Mouse (Mus musculus): ENCODE results near the gene Pawr. TPM values are rescaled to one million over a fixed set of nuclear protein-coding genes. Genes with fewer than 3 reads are reported as not detected.
A peak's percentile ranks its signal among the peaks of the same experiment; 100 is the strongest.

The Pawr gene
- polyA plus RNA-seq, 1 experiment from 2014 or later = 2.3 TPM

- Histone ChIP-seq H3K4me3 (ENCODE audit: low read length) (no peak overlapping the region), H3K4me1 (ENCODE audit: control insufficient read depth, insufficient read depth, low read depth, low read length) (no peaks in the 10 kb centered on the region), H3K36me3 (ENCODE audit: control insufficient read depth, insufficient read depth, low read length) (no peaks in the 10 kb centered on the region), H3K27me3 (replicated peaks; ENCODE audit: control insufficient read depth, insufficient read depth, low read length) (no peaks in the 10 kb centered on the region), H3K4me2 (ENCODE audit: low read length) (no peak overlapping the region), H3K27ac (ENCODE audit: low read depth, low read length) (no peak overlapping the region), H3K9ac (ENCODE audit: low read depth, low read length) (no peak overlapping the region), H3K9me3 (ENCODE audit: control insufficient read depth, low read length) (no peaks in the 10 kb centered on the region)
- 86% methylated on average over 12 of the region's 12 CpGs for WGBS
- no peak for ATAC-seq
These were observed 40.0 kb upstream of the Pawr start for GRCm38 (mm10) chr10:108291688-108292471.

GRCm38 (mm10) chr10:108292651-108293050 lies 39.3 kb upstream of the Pawr start:
- no peak overlapping the region for H3K4me3 ChIP-seq (ENCODE audit: low read length)
- H3K9ac ChIP-seq (ENCODE audit: low read depth, low read length) = no peak overlapping the region
- H3K27me3 ChIP-seq (replicated peaks; ENCODE audit: control insufficient read depth, insufficient read depth, low read length) = no peaks in the 10 kb centered on the region
- H3K4me1 ChIP-seq (ENCODE audit: control insufficient read depth, insufficient read depth, low read depth, low read length) = no peaks in the 10 kb centered on the region
- no peak overlapping the region for H3K4me2 ChIP-seq (ENCODE audit: low read length)
- 90% methylated on average over 4 of the region's 4 CpGs for WGBS
- no peaks in the 10 kb centered on the region for H3K36me3 ChIP-seq (ENCODE audit: control insufficient read depth, insufficient read depth, low read length)
- no peak for ATAC-seq
- H3K27ac ChIP-seq (ENCODE audit: low read depth, low read length) = no peak overlapping the region
- H3K9me3 ChIP-seq (ENCODE audit: control insufficient read depth, low read length) = no peaks in the 10 kb centered on the region

DNA sequence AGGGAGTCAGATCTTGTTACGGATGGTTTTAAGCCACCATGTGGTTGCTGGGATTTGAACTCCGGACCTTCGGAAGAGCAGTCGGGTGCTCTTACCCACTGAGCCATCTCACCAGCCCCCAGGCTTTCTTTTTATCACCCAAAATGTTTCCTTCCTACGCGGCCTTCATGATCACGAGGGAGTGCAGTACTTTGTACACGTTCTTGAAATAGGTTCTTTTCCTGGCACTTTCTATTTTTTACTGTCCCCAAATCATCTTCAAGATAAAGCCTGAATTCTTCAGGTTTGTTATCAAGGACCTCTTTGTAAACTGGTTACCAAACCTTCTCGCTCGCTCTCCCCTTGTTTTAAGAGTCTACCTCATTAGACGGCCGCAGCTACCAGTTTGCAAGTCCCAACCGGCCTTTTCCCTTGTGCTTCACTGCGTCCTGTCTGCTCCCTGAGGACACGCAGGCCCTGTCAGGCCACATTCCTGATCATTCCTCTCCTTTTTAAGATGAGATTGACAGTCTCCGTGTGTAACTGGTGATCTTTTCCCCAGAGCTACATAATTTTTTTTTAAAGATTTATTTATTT lies 38.2 kb upstream of the Pawr start:
- Histone ChIP-seq H3K4me3 (ENCODE audit: low read length) (no peak overlapping the region), H3K36me3 (ENCODE audit: control insufficient read depth, insufficient read depth, low read length) (no peaks in the 10 kb centered on the region), H3K4me1 (ENCODE audit: control insufficient read depth, insufficient read depth, low read depth, low read length) (no peaks in the 10 kb centered on the region), H3K4me2 (ENCODE audit: low read length) (no peak overlapping the region), H3K27me3 (replicated peaks; ENCODE audit: control insufficient read depth, insufficient read depth, low read length) (no peaks in the 10 kb centered on the region), H3K9ac (ENCODE audit: low read depth, low read length) (no peak overlapping the region), H3K9me3 (ENCODE audit: control insufficient read depth, low read length) (no peaks in the 10 kb centered on the region), H3K27ac (ENCODE audit: low read depth, low read length) (no peak overlapping the region)
- ATAC-seq = no peak
- 92% methylated on average over 16 of the region's 16 CpGs for WGBS

DNA sequence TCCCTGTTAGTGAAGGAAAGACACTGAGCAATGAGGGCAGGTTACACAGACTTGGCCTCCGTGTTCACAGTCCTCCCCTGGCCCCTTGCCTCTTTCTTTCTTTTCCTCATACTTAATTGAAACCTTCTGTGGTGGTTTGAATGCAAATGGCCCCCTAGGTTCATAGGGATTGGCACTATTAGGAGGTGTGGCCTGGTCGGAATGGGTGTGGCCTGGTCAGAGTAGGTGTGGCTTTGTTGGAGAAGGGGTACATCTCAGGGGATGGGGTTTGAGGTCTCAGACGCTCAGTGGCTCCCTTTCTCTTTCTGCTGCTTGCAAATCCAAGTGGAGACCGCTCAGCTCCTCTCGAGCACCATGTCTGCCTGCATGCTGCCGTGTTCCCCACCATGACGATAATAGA lies 37.2 kb upstream of the Pawr start:
- H3K27ac ChIP-seq (ENCODE audit: low read depth, low read length) = no peak overlapping the region
- no peaks in the 10 kb centered on the region for H3K27me3 ChIP-seq (replicated peaks; ENCODE audit: control insufficient read depth, insufficient read depth, low read length)
- 80% methylated on average over 7 of the region's 7 CpGs for whole genome bisulfite sequencing
- no peaks in the 10 kb centered on the region for H3K9me3 ChIP-seq (ENCODE audit: control insufficient read depth, low read length)
- no peaks in the 10 kb centered on the region for H3K36me3 ChIP-seq (ENCODE audit: control insufficient read depth, insufficient read depth, low read length)
- H3K4me3 ChIP-seq (ENCODE audit: low read length) = no peak overlapping the region
- no peaks in the 10 kb centered on the region for H3K4me1 ChIP-seq (ENCODE audit: control insufficient read depth, insufficient read depth, low read depth, low read length)
- H3K4me2 ChIP-seq (ENCODE audit: low read length) = no peak overlapping the region
- H3K9ac ChIP-seq (ENCODE audit: low read depth, low read length) = no peak overlapping the region
- ATAC-seq = no peak

GRCm38 (mm10) chr10:108296446-108296845 lies 35.5 kb upstream of the Pawr start:
- no peaks in the 10 kb centered on the region for H3K36me3 ChIP-seq (ENCODE audit: control insufficient read depth, insufficient read depth, low read length)
- WGBS = 87% methylated on average over 7 of the region's 7 CpGs
- no peak overlapping the region for H3K4me3 ChIP-seq (ENCODE audit: low read length)
- H3K4me1 ChIP-seq (ENCODE audit: control insufficient read depth, insufficient read depth, low read depth, low read length) = no peaks in the 10 kb centered on the region
- H3K27ac ChIP-seq (ENCODE audit: low read depth, low read length) = no peak overlapping the region
- no peak overlapping the region for H3K9ac ChIP-seq (ENCODE audit: low read depth, low read length)
- no peak overlapping the region for H3K4me2 ChIP-seq (ENCODE audit: low read length)
- no peak for ATAC-seq
- no peaks in the 10 kb centered on the region for H3K27me3 ChIP-seq (replicated peaks; ENCODE audit: control insufficient read depth, insufficient read depth, low read length)
- H3K9me3 ChIP-seq (ENCODE audit: control insufficient read depth, low read length) = no peaks in the 10 kb centered on the region

- no peak for ATAC-seq
- no peak overlapping the region for H3K9ac ChIP-seq (ENCODE audit: low read depth, low read length)
- H3K4me2 ChIP-seq (ENCODE audit: low read length) = no peak overlapping the region
- WGBS = 94% methylated on average over 13 of the region's 13 CpGs
- no peaks in the 10 kb centered on the region for H3K36me3 ChIP-seq (ENCODE audit: control insufficient read depth, insufficient read depth, low read length)
- H3K4me3 ChIP-seq (ENCODE audit: low read length) = no peak overlapping the region
- no peaks in the 10 kb centered on the region for H3K9me3 ChIP-seq (ENCODE audit: control insufficient read depth, low read length)
- H3K4me1 ChIP-seq (ENCODE audit: control insufficient read depth, insufficient read depth, low read depth, low read length) = no peaks in the 10 kb centered on the region
- H3K27ac ChIP-seq (ENCODE audit: low read depth, low read length) = no peak overlapping the region
- no peaks in the 10 kb centered on the region for H3K27me3 ChIP-seq (replicated peaks; ENCODE audit: control insufficient read depth, insufficient read depth, low read length)
These were observed 33.7 kb upstream of the Pawr start for GRCm38 (mm10) chr10:108298261-108298660.

- no peaks in the 10 kb centered on the region for H3K9me3 ChIP-seq (ENCODE audit: control insufficient read depth, low read length)
- H3K4me3 ChIP-seq (ENCODE audit: low read length) = no peak overlapping the region
- WGBS = 81% methylated on average over 16 of the region's 17 CpGs
- no peak overlapping the region for H3K4me2 ChIP-seq (ENCODE audit: low read length)
- no peak for ATAC-seq
- no peaks in the 10 kb centered on the region for H3K27me3 ChIP-seq (replicated peaks; ENCODE audit: control insufficient read depth, insufficient read depth, low read length)
- H3K9ac ChIP-seq (ENCODE audit: low read depth, low read length) = no peak overlapping the region
- H3K36me3 ChIP-seq (ENCODE audit: control insufficient read depth, insufficient read depth, low read length) = no peaks in the 10 kb centered on the region
- H3K27ac ChIP-seq (ENCODE audit: low read depth, low read length) = no peak overlapping the region
- no peaks in the 10 kb centered on the region for H3K4me1 ChIP-seq (ENCODE audit: control insufficient read depth, insufficient read depth, low read depth, low read length)
These were observed 32.9 kb upstream of the Pawr start for GRCm38 (mm10) chr10:108298841-108299545.

- no peak overlapping the region for H3K4me3 ChIP-seq (ENCODE audit: low read length)
- no peak overlapping the region for H3K27ac ChIP-seq (ENCODE audit: low read depth, low read length)
- no peaks in the 10 kb centered on the region for H3K36me3 ChIP-seq (ENCODE audit: control insufficient read depth, insufficient read depth, low read length)
- WGBS = 77% methylated on average over 11 of the region's 11 CpGs
- H3K9ac ChIP-seq (ENCODE audit: low read depth, low read length) = no peak overlapping the region
- no peaks in the 10 kb centered on the region for H3K4me1 ChIP-seq (ENCODE audit: control insufficient read depth, insufficient read depth, low read depth, low read length)
- H3K9me3 ChIP-seq (ENCODE audit: control insufficient read depth, low read length) = no peaks in the 10 kb centered on the region
- no peak for ATAC-seq
- no peaks in the 10 kb centered on the region for H3K27me3 ChIP-seq (replicated peaks; ENCODE audit: control insufficient read depth, insufficient read depth, low read length)
- H3K4me2 ChIP-seq (ENCODE audit: low read length) = no peak overlapping the region
These were observed 32.1 kb upstream of the Pawr start for GRCm38 (mm10) chr10:108299828-108300227.

- H3K4me1 ChIP-seq (ENCODE audit: control insufficient read depth, insufficient read depth, low read depth, low read length) = no peaks in the 10 kb centered on the region
- no peaks in the 10 kb centered on the region for H3K36me3 ChIP-seq (ENCODE audit: control insufficient read depth, insufficient read depth, low read length)
- no peaks in the 10 kb centered on the region for H3K9me3 ChIP-seq (ENCODE audit: control insufficient read depth, low read length)
- H3K4me3 ChIP-seq (ENCODE audit: low read length) = peak overlapping the region; percentile 17; the same call in 1 of the 2 replicates
- WGBS = 11% methylated on average over 19 of the region's 19 CpGs
- no peak overlapping the region for H3K27ac ChIP-seq (ENCODE audit: low read depth, low read length)
- ATAC-seq = peak; percentile 74
- H3K27me3 ChIP-seq (replicated peaks; ENCODE audit: control insufficient read depth, insufficient read depth, low read length) = no peaks in the 10 kb centered on the region
- H3K4me2 ChIP-seq (ENCODE audit: low read length) = peak overlapping the region; percentile 51
- H3K9ac ChIP-seq (ENCODE audit: low read depth, low read length) = no peak overlapping the region
These were observed 31.1 kb upstream of the Pawr start for GRCm38 (mm10) chr10:108300843-108301242.

All from hindbrain, embryonic 16.5 days (tissue).